Mouse (Mus musculus): Measurements from ENCODE around the gene Zbtb22. TPM values are rescaled to one million over a fixed set of nuclear protein-coding genes. Genes with fewer than 3 reads are reported as not detected.
"Not testable (repeated sequence)": the region's sequence is repeated elsewhere in the genome, so short reads cannot be mapped to it uniquely, and the experiment has no call there.

Gene Zbtb22
- polyA plus RNA-seq, 1 experiment from 2014 or later, result 19.3 TPM

- 2% methylated on average over 26 of the region's 26 CpGs for WGBS
- H3K4me1 ChIP-seq, result peaks cover 25% of the 10 kb centered on the region
- peak overlapping the region; percentile 90 for H3K4me3 ChIP-seq (replicated peaks)
- peaks cover 66% of the 10 kb centered on the region for H3K36me3 ChIP-seq
- peak; percentile 41 for ATAC-seq (replicated peaks; ENCODE audit: low FRiP score)
- H3K27me3 ChIP-seq, result no peaks in the 10 kb centered on the region
- no peaks in the 10 kb centered on the region for H3K9me3 ChIP-seq (replicated peaks)
- peak overlapping the region; percentile 86 for H3K9ac ChIP-seq
- H3K27ac ChIP-seq, result no peak overlapping the region
- H3K4me2 ChIP-seq, result peak overlapping the region; percentile 94
These were observed 25.3 kb downstream of the Zbtb22 start for GRCm38 (mm10) chr17:33940981-33941380.

GRCm38 (mm10) chr17:33941381-33941780 is 25.7 kb downstream of the Zbtb22 start:
- Histone ChIP-seq H3K4me1 (peaks cover 25% of the 10 kb centered on the region), H3K27ac (no peak overlapping the region), H3K4me3 (replicated peaks) (peak overlapping the region; percentile 90), H3K27me3 (no peaks in the 10 kb centered on the region), H3K9ac (peak overlapping the region; percentile 86), H3K36me3 (peaks cover 68% of the 10 kb centered on the region), H3K4me2 (peak overlapping the region; percentile 94), H3K9me3 (replicated peaks) (no peaks in the 10 kb centered on the region)
- 60% methylated on average over 19 of the region's 19 CpGs for WGBS
- ATAC-seq (replicated peaks; ENCODE audit: low FRiP score), result no peak

- WGBS, result 92% methylated on average over 15 of the region's 15 CpGs
- Histone ChIP-seq H3K36me3 (peaks cover 68% of the 10 kb centered on the region), H3K4me1 (peaks cover 25% of the 10 kb centered on the region), H3K27me3 (no peaks in the 10 kb centered on the region), H3K4me2 (no peak overlapping the region), H3K9ac (no peak overlapping the region), H3K9me3 (replicated peaks) (no peaks in the 10 kb centered on the region), H3K27ac (no peak overlapping the region), H3K4me3 (replicated peaks) (no peak overlapping the region)
- ATAC-seq (replicated peaks; ENCODE audit: low FRiP score), result no peak
These were observed 27.8 kb downstream of the Zbtb22 start for GRCm38 (mm10) chr17:33943454-33943853.

- Histone ChIP-seq H3K4me3 (replicated peaks) (no peak overlapping the region), H3K27ac (no peak overlapping the region), H3K9me3 (replicated peaks) (no peaks in the 10 kb centered on the region), H3K4me1 (peaks cover 31% of the 10 kb centered on the region), H3K4me2 (no peak overlapping the region), H3K36me3 (peaks cover 86% of the 10 kb centered on the region), H3K27me3 (no peaks in the 10 kb centered on the region), H3K9ac (no peak overlapping the region)
- 89% methylated on average over 10 of the region's 10 CpGs for WGBS
- ATAC-seq (replicated peaks; ENCODE audit: low FRiP score), result no peak
These were observed 31.9 kb downstream of the Zbtb22 start for GRCm38 (mm10) chr17:33947430-33948089.

- H3K27ac ChIP-seq, result no peak overlapping the region
- no peak for ATAC-seq (replicated peaks; ENCODE audit: low FRiP score)
These were observed 32.6 kb downstream of the Zbtb22 start for GRCm38 (mm10) chr17:33948090-33948904.

GRCm38 (mm10) chr17:33948905-33949537 is 33.3 kb downstream of the Zbtb22 start:
- whole genome bisulfite sequencing, result 88% methylated on average over 19 of the region's 19 CpGs
- H3K9ac ChIP-seq, result no peak overlapping the region
- H3K27ac ChIP-seq, result no peak overlapping the region
- H3K4me2 ChIP-seq, result no peak overlapping the region
- no peaks in the 10 kb centered on the region for H3K9me3 ChIP-seq (replicated peaks)
- ATAC-seq (replicated peaks; ENCODE audit: low FRiP score), result no peak
- H3K27me3 ChIP-seq, result no peaks in the 10 kb centered on the region
- H3K36me3 ChIP-seq, result peaks cover 86% of the 10 kb centered on the region
- no peak overlapping the region for H3K4me3 ChIP-seq (replicated peaks)
- H3K4me1 ChIP-seq, result peaks cover 46% of the 10 kb centered on the region

More at GRCm38 (mm10) chr17:33948090-33948904, 32.6 kb downstream of the Zbtb22 start:
- WGBS, result 84% methylated on average over 22 of the region's 22 CpGs
- no peak overlapping the region for H3K4me3 ChIP-seq (replicated peaks)
- no peaks in the 10 kb centered on the region for H3K9me3 ChIP-seq (replicated peaks)
- peaks cover 86% of the 10 kb centered on the region for H3K36me3 ChIP-seq
- H3K4me1 ChIP-seq, result peaks cover 39% of the 10 kb centered on the region
- H3K4me2 ChIP-seq, result no peak overlapping the region
- H3K9ac ChIP-seq, result no peak overlapping the region
- no peaks in the 10 kb centered on the region for H3K27me3 ChIP-seq

- peak overlapping the region; percentile 51; the same call in 1 of the 2 replicates for H3K9ac ChIP-seq
- WGBS, result 73% methylated on average over 10 of the region's 10 CpGs
- H3K9me3 ChIP-seq (replicated peaks), result no peaks in the 10 kb centered on the region
- H3K36me3 ChIP-seq, result peaks cover 77% of the 10 kb centered on the region
- H3K27me3 ChIP-seq, result no peaks in the 10 kb centered on the region
- ATAC-seq (replicated peaks; ENCODE audit: low FRiP score), result no peak
- peak overlapping the region; percentile 49 for H3K4me3 ChIP-seq (replicated peaks)
- H3K27ac ChIP-seq, result peak overlapping the region; percentile 94
- H3K4me1 ChIP-seq, result peaks cover 53% of the 10 kb centered on the region
- peak overlapping the region; percentile 81 for H3K4me2 ChIP-seq
These were observed 34.5 kb downstream of the Zbtb22 start for GRCm38 (mm10) chr17:33950131-33950625.

- Histone ChIP-seq H3K36me3 (peaks cover 66% of the 10 kb centered on the region), H3K4me3 (replicated peaks) (peak within 1 kb of the TSS; percentile 49), H3K27ac (peak within 1 kb of the TSS; percentile 94), H3K9ac (peak within 1 kb of the TSS; percentile 51), H3K4me2 (peak within 1 kb of the TSS; percentile 81), H3K9me3 (replicated peaks) (no peaks in the 10 kb centered on the region), H3K4me1 (peaks cover 53% of the 10 kb centered on the region), H3K27me3 (no peaks in the 10 kb centered on the region)
- peak; percentile 82 for ATAC-seq (replicated peaks; ENCODE audit: low FRiP score)
- WGBS, result under 1% methylated on average over 45 of the region's 45 CpGs
These were observed 35.6 kb downstream of the Zbtb22 start, which contains the start of gene B3galt4 for GRCm38 (mm10) chr17:33951021-33951946. Gene B3galt4, minus strand, starts transcription at chr17:33951488.

- not testable (repeated sequence) for H3K9me3 ChIP-seq (replicated peaks); ATAC-seq (replicated peaks; ENCODE audit: low FRiP score); H3K27me3 ChIP-seq
- 75% methylated on average over 13 of the region's 13 CpGs for WGBS
- Histone ChIP-seq H3K4me1 (peaks cover 60% of the 10 kb centered on the region), H3K4me3 (replicated peaks) (peak overlapping the region; percentile 49), H3K9ac (peak overlapping the region; percentile 51), H3K4me2 (peak overlapping the region; percentile 81), H3K27ac (peak overlapping the region; percentile 94), H3K36me3 (peaks cover 60% of the 10 kb centered on the region)
These were observed 36.3 kb downstream of the Zbtb22 start for GRCm38 (mm10) chr17:33952015-33952414.

- Histone ChIP-seq H3K4me2 (peak overlapping the region; percentile 86), H3K4me3 (replicated peaks) (peak overlapping the region; percentile 75), H3K36me3 (peaks cover 54% of the 10 kb centered on the region), H3K9me3 (replicated peaks) (no peaks in the 10 kb centered on the region), H3K27ac (peak overlapping the region; percentile 94), H3K4me1 (peaks cover 61% of the 10 kb centered on the region), H3K9ac (peak overlapping the region; percentile 89; the same call in 1 of the 2 replicates), H3K27me3 (no peaks in the 10 kb centered on the region)
- WGBS, result 82% methylated on average over 4 of the region's 4 CpGs
- ATAC-seq (replicated peaks; ENCODE audit: low FRiP score), result no peak
These were observed 37.2 kb downstream of the Zbtb22 start for GRCm38 (mm10) chr17:33952879-33953278.

- WGBS, result 84% methylated on average over 3 of the region's 3 CpGs
- ATAC-seq (replicated peaks; ENCODE audit: low FRiP score), result no peak
- Histone ChIP-seq H3K9ac (peak overlapping the region; percentile 89; the same call in 1 of the 2 replicates), H3K27me3 (no peaks in the 10 kb centered on the region), H3K4me1 (peaks cover 61% of the 10 kb centered on the region), H3K4me2 (peak overlapping the region; percentile 86), H3K4me3 (replicated peaks) (peak overlapping the region; percentile 75), H3K27ac (peak overlapping the region; percentile 94), H3K36me3 (peaks cover 54% of the 10 kb centered on the region), H3K9me3 (replicated peaks) (no peaks in the 10 kb centered on the region)
These were observed 37.6 kb downstream of the Zbtb22 start for GRCm38 (mm10) chr17:33953310-33953709.

All from kidney, embryonic 15.5 days (tissue).